Mouse (Mus musculus): ENCODE results near the gene Vcl. TPM values are rescaled to one million over a fixed set of nuclear protein-coding genes. Genes with fewer than 3 reads are reported as not detected.

The Vcl gene
- polyA plus RNA-seq, 1 experiment from 2014 or later: 34.6 TPM

GRCm38 (mm10) chr14:21075751-21076500, 146.7 kb downstream of the Vcl start:
- ATAC-seq (ENCODE audit: low FRiP score) (peak; percentile 99), DNase-seq (ENCODE audit: low spot score) (peak; percentile 95)
- H3K4me3 ChIP-seq (ENCODE audit: low read depth, low read length): peak overlapping the region; percentile 57

GRCm38 (mm10) chr14:21076501-21077194, 147.4 kb downstream of the Vcl start:
- WGBS: 51% methylated on average over 7 of the region's 7 CpGs
- peak overlapping the region; percentile 78 for H3K4me2 ChIP-seq (replicated peaks; ENCODE audit: low read depth, low read length)
- peaks cover 2% of the 10 kb centered on the region; the same call in 1 of the 2 replicates for H3K4me1 ChIP-seq (replicated peaks; ENCODE audit: control insufficient read depth, insufficient read depth, low read length)
- no peak overlapping the region for H3K27ac ChIP-seq (ENCODE audit: low read depth, low read length)
- H3K36me3 ChIP-seq (ENCODE audit: control insufficient read depth, insufficient read depth, low read length): no peaks in the 10 kb centered on the region
- no peak for DNase-seq (ENCODE audit: low spot score)
- peak; percentile 31; the same call in 1 of the 2 replicates for ATAC-seq (ENCODE audit: low FRiP score)
- no peaks in the 10 kb centered on the region for H3K27me3 ChIP-seq (ENCODE audit: control insufficient read depth, insufficient read depth, low read length)
- no peaks in the 10 kb centered on the region for H3K9me3 ChIP-seq (ENCODE audit: control insufficient read depth, low read length)
- peak overlapping the region; percentile 75 for H3K9ac ChIP-seq (ENCODE audit: low read depth, low read length)
- peak overlapping the region; percentile 57 for H3K4me3 ChIP-seq (ENCODE audit: low read depth, low read length)

More at GRCm38 (mm10) chr14:21075751-21076500, 146.7 kb downstream of the Vcl start:
- Histone ChIP-seq H3K27me3 (ENCODE audit: control insufficient read depth, insufficient read depth, low read length) (no peaks in the 10 kb centered on the region), H3K4me1 (replicated peaks; ENCODE audit: control insufficient read depth, insufficient read depth, low read length) (peaks cover 2% of the 10 kb centered on the region; the same call in 1 of the 2 replicates), H3K36me3 (ENCODE audit: control insufficient read depth, insufficient read depth, low read length) (no peaks in the 10 kb centered on the region), H3K9ac (ENCODE audit: low read depth, low read length) (peak overlapping the region; percentile 75), H3K9me3 (ENCODE audit: control insufficient read depth, low read length) (no peaks in the 10 kb centered on the region), H3K4me2 (replicated peaks; ENCODE audit: low read depth, low read length) (peak overlapping the region; percentile 78), H3K27ac (ENCODE audit: low read depth, low read length) (peak overlapping the region; percentile 30; the same call in 1 of the 2 replicates)
- under 1% methylated on average over 54 of the region's 59 CpGs for whole genome bisulfite sequencing

- peaks cover 2% of the 10 kb centered on the region; the same call in 1 of the 2 replicates for H3K4me1 ChIP-seq (replicated peaks; ENCODE audit: control insufficient read depth, insufficient read depth, low read length)
- no peaks in the 10 kb centered on the region for H3K27me3 ChIP-seq (ENCODE audit: control insufficient read depth, insufficient read depth, low read length)
- H3K9ac ChIP-seq (ENCODE audit: low read depth, low read length): no peak overlapping the region
- DNase-seq (ENCODE audit: low spot score) (no peak), ATAC-seq (ENCODE audit: low FRiP score) (no peak)
- H3K4me3 ChIP-seq (ENCODE audit: low read depth, low read length): no peak overlapping the region
- 85% methylated on average over 4 of the region's 4 CpGs for WGBS
- no peak overlapping the region for H3K27ac ChIP-seq (ENCODE audit: low read depth, low read length)
- no peak overlapping the region for H3K4me2 ChIP-seq (replicated peaks; ENCODE audit: low read depth, low read length)
- no peaks in the 10 kb centered on the region for H3K9me3 ChIP-seq (ENCODE audit: control insufficient read depth, low read length)
- H3K36me3 ChIP-seq (ENCODE audit: control insufficient read depth, insufficient read depth, low read length): no peaks in the 10 kb centered on the region
These were observed 148.7 kb downstream of the Vcl start for GRCm38 (mm10) chr14:21077939-21078338.

GRCm38 (mm10) chr14:21078511-21078910, 149.3 kb downstream of the Vcl start:
- no peaks in the 10 kb centered on the region for H3K27me3 ChIP-seq (ENCODE audit: control insufficient read depth, insufficient read depth, low read length)
- ATAC-seq (ENCODE audit: low FRiP score): no peak
- no peaks in the 10 kb centered on the region for H3K36me3 ChIP-seq (ENCODE audit: control insufficient read depth, insufficient read depth, low read length)
- no peak overlapping the region for H3K4me3 ChIP-seq (ENCODE audit: low read depth, low read length)
- H3K4me2 ChIP-seq (replicated peaks; ENCODE audit: low read depth, low read length): no peak overlapping the region
- no peak for DNase-seq (ENCODE audit: low spot score)
- no peak overlapping the region for H3K9ac ChIP-seq (ENCODE audit: low read depth, low read length)
- H3K27ac ChIP-seq (ENCODE audit: low read depth, low read length): no peak overlapping the region
- H3K4me1 ChIP-seq (replicated peaks; ENCODE audit: control insufficient read depth, insufficient read depth, low read length): peaks cover 2% of the 10 kb centered on the region; the same call in 1 of the 2 replicates
- H3K9me3 ChIP-seq (ENCODE audit: control insufficient read depth, low read length): no peaks in the 10 kb centered on the region

GRCm38 (mm10) chr14:21082823-21083222, 153.6 kb downstream of the Vcl start:
- Histone ChIP-seq H3K27me3 (ENCODE audit: control insufficient read depth, insufficient read depth, low read length) (no peaks in the 10 kb centered on the region), H3K9me3 (ENCODE audit: control insufficient read depth, low read length) (no peaks in the 10 kb centered on the region), H3K9ac (ENCODE audit: low read depth, low read length) (no peak overlapping the region), H3K27ac (ENCODE audit: low read depth, low read length) (no peak overlapping the region), H3K4me2 (replicated peaks; ENCODE audit: low read depth, low read length) (no peak overlapping the region), H3K4me3 (ENCODE audit: low read depth, low read length) (no peak overlapping the region), H3K4me1 (replicated peaks; ENCODE audit: control insufficient read depth, insufficient read depth, low read length) (no peaks in the 10 kb centered on the region), H3K36me3 (ENCODE audit: control insufficient read depth, insufficient read depth, low read length) (no peaks in the 10 kb centered on the region)
- WGBS: 64% methylated on average over 1 of the region's 1 CpGs
- DNase-seq (ENCODE audit: low spot score): no peak
- ATAC-seq (ENCODE audit: low FRiP score): no peak

Other genes starting within 250 kb of the Vcl start
- 16.7 and 22.9 TPM in 2 replicates for gene Fut11, start 234.4 kb upstream of the Vcl start, polyA plus RNA-seq (2014; fragmentation: Nextera tagmentation; extraction: Ambion mirVana)
- 210 and 223 TPM in 2 replicates for gene Chchd1, start 226.4 kb upstream of the Vcl start, polyA plus RNA-seq (2014; fragmentation: Nextera tagmentation; extraction: Ambion mirVana)
- 25.2 and 32.7 TPM in 2 replicates for gene Zswim8, start 221.8 kb upstream of the Vcl start, polyA plus RNA-seq (2014; fragmentation: Nextera tagmentation; extraction: Ambion mirVana)
- 20.2 and 21.0 TPM in 2 replicates for gene Ndst2, start 194.8 kb upstream of the Vcl start, polyA plus RNA-seq (2014; fragmentation: Nextera tagmentation; extraction: Ambion mirVana)
- 44.2 and 46.8 TPM in 2 replicates for gene Camk2g, start 135.3 kb upstream of the Vcl start, polyA plus RNA-seq (2014; fragmentation: Nextera tagmentation; extraction: Ambion mirVana)
- gene Plau, start 92.7 kb upstream of the Vcl start, polyA plus RNA-seq (2014; fragmentation: Nextera tagmentation; extraction: Ambion mirVana): 0.59 and 0.65 TPM in 2 replicates
- 135 and 138 TPM in 2 replicates for gene Ap3m1, start 123.1 kb downstream of the Vcl start, polyA plus RNA-seq (2014; fragmentation: Nextera tagmentation; extraction: Ambion mirVana)
- gene Adk, start 123.2 kb downstream of the Vcl start, polyA plus RNA-seq (2014; fragmentation: Nextera tagmentation; extraction: Ambion mirVana): 107 and 108 TPM in 2 replicates

Measured in hindbrain, embryonic 11.5 days (tissue).